Mouse (Mus musculus) brain, embryonic 14.5 days (tissue): ENCODE measurements around the gene Dennd6b.

ENCODE experiments used
- CTCF ChIP-seq: fragments of 200-500 bp; IDR thresholded peaks from 2 replicates; pipeline ENCODE4 v1.5.1; 2012; ENCODE audit warnings: inconsistent platforms, mild to moderate bottlenecking, moderate library complexity, borderline replicate concordance; ENCODE audit not compliant: insufficient read depth, insufficient read length; ENCODE audit errors: extremely low read depth
- POLR2A ChIP-seq: fragments of 200-500 bp; IDR thresholded peaks from 2 replicates; pipeline ENCODE4 v1.6.1; 2012; ENCODE audit warnings: mild to moderate bottlenecking, inconsistent platforms, borderline replicate concordance; ENCODE audit not compliant: poor library complexity, insufficient read depth, insufficient read length, severe bottlenecking; ENCODE audit errors: extremely low read depth

GRCm38 (mm10) chr15:89184937-89185227 is 11.4 kb downstream of the Dennd6b start:
- TF ChIP-seq CTCF, result no peak
- no peak for TF ChIP-seq POLR2A
